Mouse (Mus musculus): Measurements from ENCODE around the gene Ncor2.

DNA sequence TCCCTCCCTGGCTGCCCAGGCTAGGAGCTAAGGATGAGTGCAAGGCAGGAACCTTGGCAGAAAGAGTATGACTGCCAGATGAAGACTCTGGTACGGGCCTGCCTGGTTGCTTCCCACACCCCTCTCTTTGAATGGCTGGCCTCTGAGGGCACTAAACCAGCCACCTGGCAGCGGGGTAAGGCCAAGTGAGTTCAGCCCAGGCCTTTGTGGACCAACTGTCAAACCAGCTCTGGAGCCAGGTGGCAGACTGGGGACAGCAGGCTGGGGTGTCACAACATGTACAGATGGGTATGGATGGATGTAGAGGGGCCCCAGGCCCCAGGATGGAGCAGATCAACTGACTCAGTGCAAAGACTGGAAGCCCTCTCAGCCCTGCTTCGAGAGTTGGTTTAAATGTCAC lies 164.0 kb downstream of the Ncor2 start:
- TF ChIP-seq TCF12 (IDR thresholded peaks at IDR 0.05; ENCODE audit: low read depth, low read length), result no peak
- TF ChIP-seq MAFK (IDR thresholded peaks at IDR 0.05; ENCODE audit: borderline replicate concordance, low read depth, low read length), result no peak
- TF ChIP-seq TAL1 (IDR thresholded peaks at IDR 0.05; ENCODE audit: low read length), result no peak
